Mouse (Mus musculus) cerebellum, adult 11-12 months (tissue): ENCODE data around the gene Aifm1.
"Not testable (repeated sequence)": the region's sequence is repeated elsewhere in the genome, so short reads cannot be mapped to it uniquely, and the experiment has no call there.

Experiments used
- DNase-seq: peaks from one replicate; pipeline ENCODE4 v3.0.0; 2022

The Aifm1 gene

DNA sequence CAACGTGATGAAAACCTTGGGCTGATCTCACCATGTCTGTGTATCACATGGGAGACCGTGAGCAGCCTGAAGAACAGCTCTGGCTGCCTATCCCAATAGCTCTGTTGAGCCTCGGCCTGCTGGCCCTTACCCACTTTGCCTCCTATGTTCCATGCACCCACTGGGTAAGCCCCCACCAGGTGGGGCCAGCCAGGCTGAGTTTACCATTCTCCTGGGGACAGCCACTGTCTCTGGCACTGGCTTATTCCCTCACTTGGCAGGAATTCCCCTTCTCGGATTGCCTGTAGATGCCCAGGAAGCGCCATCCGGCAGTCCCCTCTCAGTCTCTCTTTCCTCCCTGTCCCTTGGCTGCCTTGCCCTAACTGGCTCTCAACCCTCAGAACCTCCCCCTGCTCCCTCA is 56.4 kb downstream of the Aifm1 start:
- DNase-seq: no peak

DNA sequence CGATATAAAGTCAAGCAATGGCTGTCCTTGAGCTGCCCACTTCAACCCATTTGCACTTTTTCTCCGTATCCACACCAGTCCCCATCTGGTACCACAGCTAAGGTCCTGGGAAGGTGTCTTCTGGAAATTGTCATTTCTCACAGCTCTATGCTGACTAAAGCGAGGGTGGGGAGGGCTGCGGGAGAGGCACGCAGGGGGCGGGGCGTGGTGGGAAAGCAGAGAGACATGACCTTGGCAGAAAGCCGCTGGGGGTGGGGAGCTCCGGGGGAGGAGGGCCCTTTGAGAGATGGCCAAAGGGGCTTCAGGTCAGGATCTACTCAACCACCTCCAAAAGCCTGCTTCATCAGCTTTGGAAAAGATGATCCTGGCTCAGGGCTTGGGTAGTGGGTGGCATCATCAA is 58.3 kb downstream of the Aifm1 start:
- DNase-seq: no peak

DNA sequence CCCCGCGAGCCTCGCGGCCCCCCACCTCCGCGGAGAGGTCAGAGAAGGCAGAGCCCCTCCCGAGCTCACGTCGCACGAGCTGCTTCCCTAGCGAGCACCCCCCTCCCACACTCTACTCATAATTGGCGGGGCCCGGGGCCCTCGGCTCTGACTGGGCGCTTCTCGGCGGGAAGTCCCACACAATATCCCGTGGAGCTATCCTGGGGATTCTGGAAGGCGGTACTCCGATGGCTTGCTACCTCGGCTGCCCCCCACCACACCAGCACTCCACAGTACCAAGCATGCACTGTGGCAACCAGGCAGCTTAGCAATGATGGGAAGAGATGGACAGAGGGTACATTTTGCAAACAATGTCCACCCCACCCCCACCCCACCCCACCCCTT is 58.9 kb downstream of the Aifm1 start:
- no peak for DNase-seq

DNA sequence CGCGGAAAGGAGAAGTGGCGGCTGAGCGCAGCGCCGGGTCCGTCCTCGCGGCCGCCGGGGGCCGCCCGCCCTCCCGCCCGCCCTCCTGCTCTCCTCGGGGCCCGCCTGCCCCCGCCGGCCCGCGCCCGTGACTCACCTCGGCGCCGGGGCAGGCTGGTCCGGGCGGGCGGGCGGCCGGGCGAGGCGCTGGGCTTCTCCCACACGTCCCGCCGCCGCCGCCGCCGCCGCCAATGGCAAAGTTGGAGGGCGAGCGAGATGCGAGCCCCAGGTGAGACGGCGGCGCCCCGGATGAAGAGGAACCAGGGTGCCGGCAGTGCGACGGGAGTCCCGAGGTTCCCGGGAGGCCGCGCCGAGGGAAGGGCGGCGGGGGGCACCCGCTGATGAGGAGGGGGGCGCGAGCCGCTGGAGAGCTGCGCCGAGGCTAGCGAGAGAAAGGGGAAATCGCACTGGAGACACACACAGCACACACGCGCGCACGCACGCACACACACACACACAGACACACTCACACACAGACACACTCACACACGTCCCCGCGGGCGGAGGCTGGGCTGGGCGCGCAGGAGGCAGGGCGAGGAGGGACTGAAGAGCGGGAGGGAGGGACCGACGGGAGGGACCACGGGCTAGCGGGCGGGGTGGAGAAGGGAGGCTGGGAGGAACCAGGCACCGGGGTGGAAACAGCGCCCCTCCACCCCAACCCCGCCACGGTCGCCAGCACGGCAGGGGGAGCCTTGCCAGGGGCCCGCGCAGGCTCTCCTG is 59.4 kb downstream of the Aifm1 start:
- DNase-seq: no peak

DNA sequence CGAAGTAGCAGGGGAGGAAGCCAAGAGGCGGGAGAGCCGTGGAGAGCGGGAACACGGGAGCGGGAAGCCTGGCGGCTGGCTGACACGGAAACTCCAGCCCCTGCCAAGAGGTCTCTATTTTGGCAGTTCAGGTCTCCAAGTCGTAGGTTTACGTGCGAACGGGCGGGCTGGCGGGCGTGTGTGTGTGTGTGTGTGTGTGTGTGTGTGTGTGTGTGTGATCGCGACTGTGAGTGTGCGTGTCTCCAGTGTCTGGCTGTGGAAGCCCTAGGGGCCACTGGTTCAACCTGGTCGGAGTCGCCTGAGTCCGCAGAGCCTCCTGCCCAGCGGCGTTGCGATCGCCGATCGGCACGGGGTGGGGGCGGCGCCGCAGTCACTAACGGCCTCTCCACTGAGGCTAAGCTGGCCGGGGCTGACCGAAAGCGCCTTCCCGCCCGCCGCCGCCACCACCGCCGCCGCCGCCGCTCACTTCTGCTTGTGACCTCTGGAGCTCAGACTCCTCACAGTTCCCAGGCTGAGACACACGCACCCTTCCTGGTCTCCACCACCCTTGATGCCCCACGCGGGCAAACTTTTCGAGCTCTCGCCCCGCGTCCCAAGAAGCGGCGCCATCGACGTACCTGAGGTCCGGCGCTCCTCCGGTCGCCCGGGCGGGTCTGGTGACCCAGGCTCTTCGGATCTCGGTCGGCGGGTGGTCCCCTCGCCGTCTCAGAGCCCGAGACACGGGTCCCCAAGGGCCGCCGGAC is 60.3 kb downstream of the Aifm1 start:
- no peak for DNase-seq

DNA sequence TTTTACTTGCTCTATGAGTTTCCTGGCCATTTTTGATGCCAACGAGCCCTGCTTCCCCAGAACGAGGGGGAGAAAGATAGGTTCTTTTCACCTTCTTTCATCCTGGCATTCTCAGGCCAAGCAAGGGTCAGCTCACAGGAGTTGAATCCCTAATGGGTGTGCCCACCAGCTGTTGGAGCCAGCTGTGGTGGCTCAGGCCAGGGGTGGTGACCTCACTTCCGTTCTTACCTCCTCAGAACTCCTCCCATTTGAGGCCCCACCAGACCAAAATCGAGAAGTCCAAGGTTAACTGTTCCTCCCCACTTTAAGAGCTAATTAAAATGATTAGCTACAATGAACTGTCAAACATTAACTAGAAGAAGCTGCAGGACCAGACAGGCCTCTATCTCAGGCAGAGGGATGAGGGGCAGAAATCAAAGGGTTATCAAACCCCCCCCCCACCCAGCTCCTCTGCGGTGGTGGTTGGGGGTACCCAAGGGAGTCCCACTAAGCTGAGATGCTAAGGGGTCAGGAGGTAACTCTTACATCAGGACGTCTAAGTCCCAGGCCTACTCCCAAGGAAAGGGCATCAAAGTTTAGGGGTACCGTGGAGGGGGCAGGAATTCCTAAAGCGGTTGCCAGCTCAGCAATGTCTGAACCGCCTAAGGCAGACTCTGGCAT is 61.0 kb downstream of the Aifm1 start:
- no peak for DNase-seq

DNA sequence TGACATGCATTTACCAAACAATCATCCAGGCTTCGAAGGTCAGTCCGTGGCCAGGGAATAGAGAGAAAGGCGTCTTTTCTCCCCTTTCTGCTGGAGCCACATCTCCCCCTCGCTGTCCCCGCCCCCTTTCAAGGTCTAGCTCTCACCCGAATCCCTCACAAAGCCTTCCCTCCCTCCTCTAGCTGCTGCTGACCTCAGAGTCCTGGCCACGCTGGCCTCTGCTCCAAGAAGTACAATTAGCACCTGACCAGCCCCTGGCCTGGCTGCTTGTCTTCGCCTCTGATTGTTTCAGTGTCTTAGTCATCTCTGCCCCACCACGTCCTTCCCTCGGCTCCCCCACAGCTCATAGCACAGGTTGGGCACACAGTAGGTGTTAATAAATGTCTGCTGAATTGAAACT is 63.7 kb downstream of the Aifm1 start:
- DNase-seq: no peak

DNA sequence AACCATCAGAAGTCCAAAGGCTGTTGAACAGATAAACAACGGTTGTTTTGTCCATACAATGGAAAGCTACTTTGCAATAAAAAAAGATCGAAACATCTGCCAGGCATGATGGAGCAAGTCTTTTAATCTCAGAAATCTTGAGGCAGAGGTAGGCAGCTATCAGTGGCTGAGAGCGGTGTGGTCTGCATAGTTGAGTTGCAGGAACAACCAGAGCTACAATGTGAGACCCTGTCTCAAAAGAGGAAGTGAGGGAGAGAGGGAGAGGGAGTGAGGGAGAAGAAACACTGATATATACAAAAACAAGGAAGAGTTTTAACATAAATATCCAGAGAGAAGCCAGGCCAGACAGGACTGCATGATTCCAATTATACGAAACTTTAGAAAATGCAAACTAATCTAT is 68.7 kb downstream of the Aifm1 start:
- no peak for DNase-seq

DNA sequence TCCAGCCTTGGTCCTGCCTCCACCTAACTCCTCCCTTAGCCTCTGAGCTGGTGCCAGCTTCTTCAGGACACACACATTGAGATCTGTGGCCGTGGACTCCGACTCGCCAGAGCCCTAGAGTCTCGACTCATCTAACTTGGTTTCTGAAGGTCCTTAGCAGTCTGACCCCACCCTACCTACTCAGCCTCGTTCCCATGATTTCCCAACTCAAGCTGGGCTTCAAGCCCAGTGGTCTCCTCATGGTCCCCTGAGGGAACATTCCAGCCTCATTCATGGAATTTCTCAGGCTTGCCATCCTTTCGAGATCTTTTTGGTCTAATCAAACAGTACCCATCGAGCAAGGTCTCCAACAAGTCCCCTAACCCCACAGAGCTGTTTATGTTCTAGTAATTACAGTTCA is 71.4 kb downstream of the Aifm1 start:
- DNase-seq: no peak

DNA sequence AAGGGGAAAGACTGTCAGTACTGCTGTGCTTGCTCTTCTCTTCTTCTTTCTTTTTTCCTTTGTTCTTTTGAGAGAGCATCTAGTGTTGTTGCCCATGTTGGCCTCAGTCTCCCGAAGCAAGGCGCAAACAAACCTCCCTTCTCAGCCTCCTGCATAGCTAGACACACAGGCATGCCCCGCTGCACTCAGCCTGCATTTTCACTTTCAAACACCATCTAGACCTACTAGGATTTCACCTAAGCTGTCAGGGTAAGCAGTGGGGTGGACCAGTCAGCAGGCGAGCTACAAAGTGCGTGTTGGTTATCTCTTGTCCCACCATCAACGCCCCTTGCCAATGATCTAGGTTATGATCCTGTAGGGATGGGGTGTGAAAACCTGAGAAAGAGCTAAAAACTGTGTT is 71.8 kb downstream of the Aifm1 start:
- no peak for DNase-seq

DNA sequence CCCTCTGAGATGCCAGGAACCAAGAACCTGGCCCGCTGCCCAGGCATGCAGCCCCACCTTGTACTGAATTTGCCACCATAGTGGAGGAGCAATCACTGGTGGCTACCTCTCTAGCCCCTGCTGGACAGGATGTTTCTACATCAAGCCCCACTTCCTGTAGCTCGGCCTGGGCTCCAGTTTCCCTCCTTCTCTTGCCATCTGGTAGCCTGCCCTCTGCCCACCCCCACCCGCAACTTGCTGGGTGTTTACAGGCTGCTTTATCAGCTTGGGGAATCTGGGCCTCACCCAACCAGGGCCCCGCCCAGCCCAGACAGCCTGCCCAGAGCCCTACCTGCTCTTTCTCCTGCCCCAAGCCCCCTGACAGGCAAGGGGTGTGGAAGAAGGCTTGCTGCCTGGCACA is 74.3 kb downstream of the Aifm1 start:
- no peak for DNase-seq

DNA sequence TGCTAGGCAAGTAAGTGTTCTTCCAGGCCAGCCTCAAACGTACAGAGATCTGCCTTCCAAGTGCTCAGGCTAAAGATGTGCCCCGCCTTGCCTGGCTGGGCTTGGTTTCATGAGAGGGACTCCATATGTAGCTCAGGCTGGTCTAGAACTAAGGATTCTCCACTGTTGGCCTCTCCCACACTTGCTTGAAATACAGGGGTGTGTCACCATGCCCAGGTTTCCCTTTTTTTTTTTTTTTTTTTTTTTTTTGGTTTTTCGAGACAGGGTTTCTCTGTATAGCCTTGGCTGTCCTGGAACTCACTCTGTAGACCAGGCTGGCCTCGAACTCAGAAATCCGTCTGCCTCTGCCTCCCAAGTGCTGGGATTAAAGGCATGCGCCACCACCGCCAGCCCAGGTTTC is 77.3 kb downstream of the Aifm1 start:
- not testable (repeated sequence) for DNase-seq

DNA sequence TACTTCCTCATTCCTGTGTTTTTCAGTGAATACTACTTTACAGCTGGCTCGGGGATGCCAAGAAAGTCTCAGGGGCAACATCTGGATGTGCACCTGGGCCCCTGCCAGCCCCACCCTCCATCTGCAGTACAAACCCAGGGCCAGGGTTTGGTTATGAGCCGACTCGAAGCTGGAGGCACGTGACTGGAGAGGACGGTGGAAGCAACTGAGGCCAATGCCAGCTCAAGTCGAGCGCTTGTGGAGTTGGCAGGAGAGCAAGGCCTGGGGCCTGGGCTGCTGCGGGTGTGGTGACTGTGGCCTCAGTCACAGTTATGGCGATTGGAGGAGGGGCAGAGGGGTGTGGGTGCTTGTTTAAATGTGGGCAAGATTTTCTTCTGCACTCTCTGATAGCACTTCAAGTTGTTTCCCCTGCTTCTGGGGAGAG is 77.9 kb downstream of the Aifm1 start:
- no peak for DNase-seq

DNA sequence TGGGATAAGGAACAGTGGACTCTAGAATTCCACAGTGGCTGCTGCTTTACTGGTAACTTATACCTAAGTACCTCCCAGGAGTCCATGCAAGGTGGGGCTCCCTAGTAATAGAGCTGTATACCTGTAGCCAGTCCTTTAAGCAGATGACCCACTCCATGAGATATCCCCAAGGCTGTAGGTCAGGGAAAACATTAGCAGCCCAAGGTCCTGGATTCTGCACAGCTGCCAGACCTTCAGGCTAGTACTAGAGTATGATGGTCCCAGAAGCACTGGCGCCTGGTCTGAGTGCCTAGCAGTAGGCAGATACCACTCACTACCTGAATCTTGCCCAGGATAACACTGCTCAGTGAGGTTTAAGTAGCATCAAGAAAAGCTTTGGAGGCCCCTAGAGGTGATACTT is 79.1 kb downstream of the Aifm1 start:
- DNase-seq: no peak

DNA sequence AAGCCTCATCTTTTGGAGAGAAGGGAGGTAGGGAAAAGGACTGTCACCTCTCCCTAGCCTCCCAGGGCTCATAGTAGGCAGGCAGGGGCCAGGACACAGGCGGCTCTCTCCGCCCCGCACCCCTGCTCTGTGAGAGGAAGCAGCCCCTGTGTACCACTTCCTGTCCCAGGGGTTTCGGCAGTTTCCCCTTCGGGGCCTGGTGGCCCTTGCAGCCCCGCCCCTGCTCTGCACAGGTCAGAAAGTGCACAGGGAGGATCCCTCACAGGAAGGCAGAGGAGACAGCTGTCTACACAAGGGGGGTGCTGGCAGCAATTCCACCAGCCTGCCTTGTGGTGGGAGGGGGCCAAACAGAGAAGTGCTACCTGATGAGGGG is 79.8 kb downstream of the Aifm1 start:
- DNase-seq: no peak

DNA sequence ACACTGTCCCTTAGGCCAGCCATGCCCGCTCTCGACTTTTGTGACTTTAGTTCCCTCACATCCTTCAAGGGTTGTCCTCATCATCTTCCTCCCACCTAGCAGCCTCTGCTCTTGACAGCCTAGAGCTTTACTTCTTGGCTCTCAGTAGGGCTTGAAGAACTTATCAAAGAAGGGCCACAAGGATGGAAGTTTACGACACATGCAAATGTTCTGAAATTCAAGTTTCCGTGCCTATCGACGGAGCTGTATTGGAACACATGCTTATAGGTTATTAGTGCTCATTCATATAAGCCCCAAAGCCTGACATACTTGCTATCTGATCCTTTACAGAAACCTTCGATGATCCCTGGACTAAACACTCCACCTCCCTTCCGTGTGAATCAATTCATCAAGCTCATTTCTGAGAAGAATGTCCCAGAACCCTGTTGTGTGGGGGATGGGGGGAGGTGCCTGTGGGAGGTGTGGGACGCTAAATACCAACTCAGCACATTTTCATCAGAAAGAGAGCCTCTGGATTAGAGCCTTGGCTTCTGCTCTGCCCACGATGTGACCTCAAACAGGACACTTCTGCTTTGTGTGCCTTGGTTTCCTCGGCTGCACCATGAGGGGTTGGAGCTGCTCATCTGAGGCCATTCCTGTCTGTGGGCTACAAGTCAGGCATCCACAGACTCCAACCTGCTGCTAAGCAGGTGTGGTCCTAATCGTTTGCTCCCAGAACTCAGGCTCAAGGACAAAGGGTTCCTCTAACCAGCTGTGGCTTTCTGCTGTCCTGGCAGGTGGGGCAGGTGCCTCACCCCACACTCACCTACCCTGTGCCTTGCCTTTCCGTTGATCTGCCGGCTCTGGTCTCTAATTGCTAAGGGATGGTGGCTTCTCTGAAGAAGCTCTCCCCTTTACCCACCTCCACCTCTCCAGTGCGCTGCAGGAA is 80.5 kb downstream of the Aifm1 start:
- no peak for DNase-seq

DNA sequence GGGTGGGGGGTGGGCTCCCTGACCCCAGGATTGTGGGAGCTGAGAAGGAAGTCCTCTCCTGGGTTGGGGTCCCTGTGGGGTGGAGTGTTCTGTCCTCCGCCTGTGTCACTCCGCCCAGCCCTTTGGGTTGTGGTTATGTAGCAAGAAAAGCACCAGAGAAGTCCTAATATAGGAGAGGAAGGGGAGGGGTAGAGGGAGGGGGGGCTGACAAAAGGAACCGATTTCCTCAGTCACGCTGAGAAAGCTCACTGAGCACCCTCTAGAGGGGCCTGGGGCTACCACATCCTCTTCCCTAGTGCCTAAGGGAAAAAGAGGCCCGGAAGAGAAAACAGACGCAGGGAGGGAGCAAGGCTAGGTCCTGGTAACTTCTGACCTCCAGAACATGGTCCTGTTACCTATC is 83.8 kb downstream of the Aifm1 start:
- DNase-seq: no peak

DNA sequence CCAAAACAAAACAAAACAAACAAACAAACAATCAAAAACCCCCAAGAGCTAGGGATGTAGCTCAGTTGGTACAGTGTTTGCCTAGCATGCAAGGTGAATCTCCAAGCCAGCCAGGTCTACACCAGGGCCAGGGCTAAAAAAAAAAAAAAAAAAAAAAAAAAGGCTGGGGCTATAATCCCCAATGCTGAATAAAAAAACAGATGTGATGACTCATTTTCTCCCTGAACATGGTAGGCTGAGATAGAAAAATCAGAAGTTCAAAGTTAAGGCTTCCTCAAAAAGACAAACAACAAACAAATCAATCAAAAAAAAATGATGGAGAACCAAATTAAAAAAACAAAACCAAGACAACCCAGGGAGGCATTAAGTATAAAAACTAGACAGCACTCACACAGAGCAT is 84.3 kb downstream of the Aifm1 start:
- DNase-seq: no peak

DNA sequence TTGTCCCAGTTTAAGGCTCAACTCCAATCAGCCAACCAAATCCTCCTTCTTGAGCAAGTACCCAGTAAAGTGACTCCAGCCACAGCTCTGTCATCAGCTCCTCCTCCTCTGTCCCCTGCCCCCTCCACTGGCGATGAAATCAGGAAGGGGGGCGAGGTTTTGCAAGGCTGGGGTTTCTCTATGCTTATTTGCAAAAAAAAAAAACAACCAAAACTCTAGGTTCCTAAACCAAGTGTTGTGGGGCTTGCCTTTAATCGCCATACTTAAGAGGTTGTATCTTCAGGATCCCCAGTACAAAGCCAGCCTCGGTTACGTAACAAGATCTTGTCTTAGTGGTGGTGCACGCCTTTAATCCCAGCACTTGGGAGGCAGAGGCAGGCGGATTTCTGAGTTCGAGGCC is 84.7 kb downstream of the Aifm1 start:
- DNase-seq: no peak

DNA sequence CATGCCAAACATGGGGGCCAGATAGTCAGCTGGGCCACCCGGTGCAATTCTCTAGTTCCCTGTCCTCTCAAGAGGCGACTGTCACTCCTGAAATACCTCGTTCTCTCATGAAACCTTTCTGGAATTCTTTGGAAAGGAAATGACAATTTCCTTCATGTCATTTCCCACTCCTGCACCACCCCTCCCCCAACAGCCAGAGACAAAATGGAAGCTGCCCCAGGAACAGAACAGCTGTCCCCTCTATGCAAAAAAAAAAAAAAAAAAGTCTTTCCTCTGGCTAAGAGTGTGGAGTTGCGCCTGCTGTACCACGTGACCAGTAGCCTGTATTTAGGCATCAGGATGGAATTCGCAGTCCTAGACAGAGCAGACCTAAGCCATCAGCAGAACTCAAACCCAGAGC is 85.1 kb downstream of the Aifm1 start:
- no peak for DNase-seq

DNA sequence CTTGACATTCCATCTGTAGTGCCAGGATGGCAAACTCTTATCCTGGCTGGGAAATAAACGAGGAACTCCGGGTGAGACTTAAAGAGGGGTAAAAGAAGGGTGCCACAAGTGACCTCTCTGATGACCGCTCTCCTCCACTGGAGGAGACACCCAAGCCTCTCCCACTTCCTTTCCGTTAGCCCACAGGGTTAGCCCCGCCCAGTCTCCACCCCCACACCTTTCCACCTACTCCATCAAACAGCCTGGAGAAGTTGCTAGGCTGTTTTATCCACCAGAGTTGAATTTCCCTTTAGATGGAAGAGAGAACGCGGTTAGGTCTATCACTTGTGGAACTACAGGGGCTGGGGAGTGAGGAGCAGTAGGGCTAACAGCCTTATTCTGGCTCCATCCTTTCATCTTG is 88.1 kb downstream of the Aifm1 start:
- DNase-seq: no peak
